Mouse (Mus musculus) heart, embryonic 14.5 days (tissue): ENCODE results near the gene Eif2ak4. TPM values are rescaled to one million over a fixed set of nuclear protein-coding genes. Genes with fewer than 3 reads are reported as not detected.

Source experiments
- ATAC-seq: fragments of 200-750 bp; cut with Nextera tagmentation; 2 replicates; pipeline ENCODE4 v1.8.0; 2017; ENCODE audit warnings: low read depth, moderate TSS enrichment; ENCODE audit not compliant: insufficient number of reproducible peaks, insufficient read depth, low FRiP score
- H3K27ac ChIP-seq, 2 experiments: fragments of 200-500 bp in 1 of 2; fragments of 300-500 bp in 1 of 2; sonication (generic) in 1 of 2; replicated peaks in 1 of 2; 2 replicates each; pipeline ENCODE4 v1.5.1; 2012 to 2014; ENCODE audit warnings: low read depth in 2 of 2, low read length in 2 of 2, control low read depth in 1 of 2, mild to moderate bottlenecking in 1 of 2, mixed read lengths in 1 of 2; ENCODE audit not compliant: control insufficient read depth in 1 of 2, insufficient read depth in 1 of 2
- H3K27me3 ChIP-seq: fragments of 300-500 bp; sonication (generic); 2 replicates; pipeline ENCODE4 v1.6.1; 2014; ENCODE audit warnings: mild to moderate bottlenecking, low read length, control low read depth; ENCODE audit not compliant: control insufficient read depth, insufficient read depth
- H3K36me3 ChIP-seq: fragments of 300-500 bp; sonication (generic); 2 replicates; pipeline ENCODE4 v1.6.1; 2014; ENCODE audit warnings: mild to moderate bottlenecking, control low read depth, low read length, mixed read lengths; ENCODE audit not compliant: control insufficient read depth, insufficient read depth
- H3K4me1 ChIP-seq, 2 experiments: fragments of 200-500 bp in 1 of 2; fragments of 300-500 bp in 1 of 2; sonication (generic) in 1 of 2; 2 replicates each; pipeline ENCODE4 v1.6.1; 2012 to 2014; ENCODE audit warnings: low read length in 2 of 2, control low read depth in 1 of 2, mixed read lengths in 1 of 2; ENCODE audit not compliant: control insufficient read depth in 2 of 2, insufficient read depth in 2 of 2
- H3K4me2 ChIP-seq: fragments of 300-500 bp; sonication (generic); 2 replicates; pipeline ENCODE4 v1.6.1; 2014; ENCODE audit warnings: mild to moderate bottlenecking, low read length
- H3K4me3 ChIP-seq, 2 experiments: fragments of 200-500 bp in 1 of 2; fragments of 300-500 bp in 1 of 2; sonication (generic) in 1 of 2; 2 replicates each; pipeline ENCODE4 v1.5.1; 2012 to 2014; ENCODE audit warnings: low read length in 2 of 2, mild to moderate bottlenecking in 2 of 2, control low read depth in 1 of 2, low read depth in 1 of 2, moderate library complexity in 1 of 2; ENCODE audit not compliant: control insufficient read depth in 1 of 2, insufficient read depth in 1 of 2
- H3K9ac ChIP-seq: fragments of 300-500 bp; sonication (generic); 2 replicates; pipeline ENCODE4 v1.6.1; 2014; ENCODE audit warnings: mild to moderate bottlenecking, low read length
- H3K9me3 ChIP-seq: fragments of 300-500 bp; sonication (generic); 2 replicates; pipeline ENCODE4 v1.6.1; 2016; ENCODE audit warnings: low read length, control low read depth; ENCODE audit not compliant: control insufficient read depth
- WGBS: fragments of 180-500 bp; shearing (Covaris S2); extraction: QIAGEN DNeasy Blood & Tissue Kit; methylation state at CpG from one replicate; pipeline ENCODE4 v1.1.7; 2014; 5-methylcytosine and 5-hydroxymethylcytosine counted together
- polyA plus RNA-seq: library from polyadenylated mRNA; unstranded; fragments of >200 nt; fragmentation: Nextera tagmentation; extraction: Ambion mirVana; gene quantifications from 2 replicates; pipeline ENCODE4 v1.2.1, GENCODE M21; 2014

The Eif2ak4 gene
- polyA plus RNA-seq, 1 experiment from 2014 or later: 6.7 TPM

DNA sequence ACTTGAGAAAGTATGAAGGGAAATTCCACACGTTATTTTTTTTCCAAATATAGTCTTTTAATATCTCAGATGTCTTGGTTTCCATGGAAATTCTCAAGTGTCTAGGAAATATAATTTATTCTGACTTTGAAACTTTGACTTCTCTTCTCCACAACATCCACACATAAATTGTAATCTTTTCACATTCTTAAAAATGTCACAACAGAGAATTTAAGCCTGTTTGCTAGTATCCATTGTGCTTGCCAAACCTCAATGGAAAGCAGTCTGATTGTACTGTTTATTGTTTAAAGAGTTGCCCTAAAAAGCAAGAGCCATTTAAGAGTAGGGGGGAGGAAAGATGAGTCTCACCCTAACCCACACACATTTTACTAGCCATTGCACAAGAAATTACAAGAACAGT is 16.6 kb upstream of the Eif2ak4 start:
- 47% methylated on average over 1 of the region's 1 CpGs for WGBS
- Histone ChIP-seq H3K9ac (no peak overlapping the region), H3K36me3 (no peaks in the 10 kb centered on the region), H3K27ac (no peak overlapping the region), H3K9me3 (no peaks in the 10 kb centered on the region), H3K27me3 (peaks cover 41% of the 10 kb centered on the region), H3K4me1 (peaks cover 4 to 18% of the 10 kb centered on the region in 2 experiments; a peak in 3 of 4 replicates), H3K4me2 (no peak overlapping the region), H3K4me3 (no peak overlapping the region)
- ATAC-seq: no peak

DNA sequence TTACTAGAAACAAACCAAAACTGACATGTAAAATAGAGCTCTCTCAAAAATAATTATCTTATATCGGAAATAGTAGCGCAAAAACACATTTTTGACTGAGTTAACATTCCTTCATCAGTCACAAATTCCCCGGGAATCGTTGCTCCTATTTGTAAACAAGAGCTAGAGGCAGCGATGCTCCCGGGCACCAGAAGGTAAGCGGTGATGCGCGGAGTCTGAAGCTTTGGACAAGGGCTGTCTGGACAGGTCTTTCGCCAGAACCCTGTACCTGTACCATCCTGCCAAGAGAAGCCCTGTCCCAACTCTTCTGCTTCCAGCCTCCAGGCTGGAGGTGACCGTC is 15.9 kb upstream of the Eif2ak4 start:
- Histone ChIP-seq H3K27ac (no peak overlapping the region), H3K9me3 (no peaks in the 10 kb centered on the region), H3K4me1 (peaks cover 4 to 18% of the 10 kb centered on the region in 2 experiments; a peak in 3 of 4 replicates), H3K4me2 (peak overlapping the region; percentile 99), H3K27me3 (peaks cover 38% of the 10 kb centered on the region), H3K9ac (peak overlapping the region; percentile 52; the same call in 1 of the 2 replicates), H3K36me3 (no peaks in the 10 kb centered on the region), H3K4me3 (peak overlapping the region; percentile 42 to 50)
- no peak for ATAC-seq
- 14% methylated on average over 11 of the region's 11 CpGs for WGBS

DNA sequence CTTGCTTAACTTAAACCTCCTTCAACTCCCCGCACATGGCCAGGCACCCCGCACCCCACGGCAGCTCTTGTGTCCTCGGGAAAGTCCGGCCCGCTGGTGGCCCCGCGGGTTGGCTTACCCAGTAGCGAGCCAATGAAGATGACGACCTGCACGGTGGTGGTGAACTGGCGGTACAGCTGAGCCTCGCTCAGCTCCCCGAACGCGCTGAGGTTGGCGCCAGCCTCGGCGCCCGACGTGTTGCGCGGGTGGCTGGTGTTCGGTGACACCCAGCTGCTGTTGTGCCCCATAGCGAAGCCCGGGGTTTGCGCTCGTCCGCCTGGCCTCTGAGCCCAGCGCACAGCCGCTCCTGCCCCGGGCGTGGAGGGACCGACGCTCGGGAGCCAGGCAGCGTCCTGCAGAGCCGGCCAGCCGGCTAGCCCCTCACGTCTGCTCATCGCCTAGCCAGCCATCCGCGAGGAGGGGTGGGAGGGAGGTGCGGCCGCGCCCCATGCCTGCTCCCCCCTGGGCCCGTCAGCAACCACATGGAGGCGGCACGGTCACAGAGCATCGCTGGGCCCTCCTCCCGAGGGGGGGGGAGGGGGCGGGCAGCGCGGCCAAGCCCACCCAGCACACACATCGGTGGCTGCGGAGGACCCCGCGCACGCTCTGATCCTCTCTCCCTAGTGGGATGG is 15.4 kb upstream of the Eif2ak4 start, which contains the start of gene Gpr176:
Gene Gpr176 (minus strand): TSS at position 519 of the 671 bp plus-strand sequence.
- ATAC-seq: peak; percentile 58
- Histone ChIP-seq H3K36me3 (no peaks in the 10 kb centered on the region), H3K9me3 (no peaks in the 10 kb centered on the region), H3K27ac (no peak within 1 kb of the TSS), H3K4me1 (peaks cover 4 to 18% of the 10 kb centered on the region in 2 experiments; a peak in 3 of 4 replicates), H3K4me2 (peak within 1 kb of the TSS; percentile 99), H3K27me3 (peaks cover 38% of the 10 kb centered on the region), H3K9ac (peak within 1 kb of the TSS; percentile 52), H3K4me3 (peak within 1 kb of the TSS; percentile 42 to 50)
- WGBS: under 1% methylated on average over 53 of the region's 59 CpGs

DNA sequence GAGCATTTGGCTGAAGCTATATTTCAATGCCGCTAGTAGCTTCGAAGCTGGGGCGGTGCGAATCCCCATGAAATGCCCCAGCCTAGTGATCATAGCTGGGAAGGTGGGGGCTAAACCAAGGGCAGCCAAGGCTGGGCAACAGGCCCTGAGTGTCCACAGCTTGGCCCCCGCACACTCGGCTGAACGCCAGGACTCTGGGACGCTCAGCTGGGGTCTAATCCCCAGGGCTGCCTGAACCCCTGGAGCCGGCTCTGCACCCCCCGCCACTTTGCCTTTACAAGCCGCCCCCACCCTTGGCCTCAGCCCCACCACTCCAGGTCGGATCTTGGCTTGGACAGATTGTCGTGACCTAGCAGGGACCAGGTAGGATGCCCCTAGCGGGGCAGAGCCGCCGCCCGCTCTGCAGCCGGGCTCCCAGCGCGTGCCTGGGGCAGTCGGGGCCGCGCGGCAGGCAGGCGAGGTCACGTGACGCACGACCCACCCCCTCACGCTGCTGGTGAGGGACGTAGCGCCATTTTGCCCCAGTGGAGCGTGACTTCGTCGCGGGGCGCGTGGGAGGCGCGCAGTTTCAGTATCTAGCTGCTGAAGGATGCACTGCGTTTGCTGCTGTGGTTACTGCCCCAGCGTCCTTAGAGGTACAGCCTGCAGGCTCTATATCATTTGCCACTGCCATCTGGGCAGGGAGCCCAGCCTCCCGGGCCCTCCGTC is 14.7 kb upstream of the Eif2ak4 start:
- no peaks in the 10 kb centered on the region for H3K36me3 ChIP-seq
- H3K27ac ChIP-seq: no peak overlapping the region
- peak overlapping the region; percentile 52 for H3K9ac ChIP-seq
- peaks cover 38% of the 10 kb centered on the region for H3K27me3 ChIP-seq
- ATAC-seq: peak; percentile 75
- no peaks in the 10 kb centered on the region for H3K9me3 ChIP-seq
- 3% methylated on average over 37 of the region's 43 CpGs for WGBS
- H3K4me1 ChIP-seq: peaks cover 4 to 18% of the 10 kb centered on the region in 2 experiments; a peak in 3 of 4 replicates
- peak overlapping the region; percentile 42 to 50 for H3K4me3 ChIP-seq
- H3K4me2 ChIP-seq: peak overlapping the region; percentile 99

DNA sequence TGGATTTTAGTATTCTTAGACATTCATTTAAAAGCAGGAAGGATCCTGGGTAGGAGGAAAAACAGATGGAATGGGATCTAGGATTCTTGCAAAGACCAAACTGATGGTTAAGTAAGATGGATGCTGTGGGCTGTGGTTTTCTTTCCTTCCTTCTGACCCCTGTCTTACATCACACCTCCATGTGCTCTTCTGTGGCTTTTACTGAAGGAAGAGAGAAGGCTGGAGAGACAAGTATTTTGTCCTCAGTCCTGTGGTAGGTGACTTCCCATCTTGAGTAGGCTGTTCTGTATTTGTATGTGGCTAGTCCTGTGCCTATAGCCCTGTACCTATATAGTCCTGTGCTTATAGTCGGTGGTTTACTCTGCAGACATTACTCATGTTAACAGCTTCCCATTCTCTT is 12.9 kb upstream of the Eif2ak4 start:
- ATAC-seq: no peak
- Histone ChIP-seq H3K9ac (no peak overlapping the region), H3K9me3 (no peaks in the 10 kb centered on the region), H3K4me2 (no peak overlapping the region), H3K36me3 (no peaks in the 10 kb centered on the region), H3K27me3 (peaks cover 25% of the 10 kb centered on the region), H3K4me1 (peaks cover 4 to 18% of the 10 kb centered on the region in 2 experiments; a peak in 3 of 4 replicates), H3K27ac (no peak overlapping the region), H3K4me3 (no peak overlapping the region)
- 78% methylated on average over 1 of the region's 1 CpGs for WGBS

DNA sequence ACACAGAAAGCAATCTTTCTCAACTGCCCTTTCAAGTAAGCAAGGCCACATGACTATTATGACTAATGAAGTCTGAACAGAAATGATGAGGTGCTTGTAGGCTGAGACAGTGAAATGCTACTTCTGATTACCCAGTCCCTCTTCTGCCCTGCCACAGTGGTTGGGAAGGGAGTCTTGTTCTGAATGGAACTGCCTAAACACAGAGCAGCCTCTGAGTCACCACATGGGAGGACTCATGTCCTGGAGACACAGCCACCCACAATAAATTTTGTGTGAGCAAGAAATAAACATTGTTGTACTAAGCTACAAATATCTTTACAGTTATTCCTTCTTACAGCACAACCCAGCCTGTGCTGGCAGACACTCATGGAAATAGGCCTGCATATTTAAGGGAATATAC is 12.5 kb upstream of the Eif2ak4 start:
- H3K9ac ChIP-seq: no peak overlapping the region
- ATAC-seq: no peak
- H3K27ac ChIP-seq: no peak overlapping the region
- no peaks in the 10 kb centered on the region for H3K36me3 ChIP-seq
- H3K4me2 ChIP-seq: no peak overlapping the region
- H3K4me3 ChIP-seq: no peak overlapping the region
- H3K9me3 ChIP-seq: no peaks in the 10 kb centered on the region
- H3K27me3 ChIP-seq: peaks cover 21% of the 10 kb centered on the region
- peaks cover 4 to 18% of the 10 kb centered on the region in 2 experiments; a peak in 3 of 4 replicates for H3K4me1 ChIP-seq

DNA sequence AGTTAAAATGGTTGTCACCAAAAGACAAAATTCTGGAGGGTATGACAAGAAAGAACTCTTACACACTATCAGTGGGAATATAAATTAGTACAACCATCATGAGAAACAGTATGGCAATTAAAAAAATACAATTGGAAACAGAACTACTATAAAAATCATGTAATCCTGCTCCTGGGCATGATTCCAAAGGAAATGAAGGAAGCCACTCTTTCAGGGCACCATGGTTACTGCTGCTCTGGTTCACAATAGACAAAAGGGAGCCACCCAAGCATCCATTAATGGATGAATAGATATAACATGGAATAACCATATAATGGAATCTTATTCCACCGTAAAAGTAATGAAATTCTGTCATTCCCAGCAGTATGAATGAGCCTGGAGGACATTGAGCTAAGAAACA is 8.7 kb upstream of the Eif2ak4 start:
- H3K4me2 ChIP-seq: no peak overlapping the region
- H3K27me3 ChIP-seq: no peaks in the 10 kb centered on the region
- H3K4me1 ChIP-seq: no peaks in the 10 kb centered on the region
- H3K27ac ChIP-seq: no peak overlapping the region
- H3K4me3 ChIP-seq: no peak overlapping the region
- 58% methylated on average over 1 of the region's 1 CpGs for WGBS
- no peak overlapping the region for H3K9ac ChIP-seq
- H3K36me3 ChIP-seq: no peaks in the 10 kb centered on the region
- H3K9me3 ChIP-seq: no peaks in the 10 kb centered on the region
- ATAC-seq: no peak
